Mouse (Mus musculus): ENCODE measurements around the gene Muc20. TPM values are rescaled to one million over a fixed set of nuclear protein-coding genes. Genes with fewer than 3 reads are reported as not detected.

Gene Muc20
- total RNA-seq (2017), result 0.19 TPM in 1 of 3 replicates, not detected in the others

GRCm38 (mm10) chr16:32797426-32797689, at the start of gene Muc20:
Muc20 (minus strand) TSS chr16:32797435.
- no peak for ATAC-seq (replicated peaks; ENCODE audit: insufficient number of reproducible peaks, low FRiP score, low TSS enrichment, poor library complexity, severe bottlenecking)

- ATAC-seq (replicated peaks; ENCODE audit: insufficient number of reproducible peaks, low FRiP score, low TSS enrichment, poor library complexity, severe bottlenecking), result no peak
These were observed 34.3 kb upstream of the Muc20 start for GRCm38 (mm10) chr16:32831501-32831900.

- ATAC-seq (replicated peaks; ENCODE audit: insufficient number of reproducible peaks, low FRiP score, low TSS enrichment, poor library complexity, severe bottlenecking), result no peak
These were observed 31.9 kb upstream of the Muc20 start for GRCm38 (mm10) chr16:32829104-32829503.

- no peak for ATAC-seq (replicated peaks; ENCODE audit: insufficient number of reproducible peaks, low FRiP score, low TSS enrichment, poor library complexity, severe bottlenecking)
These were observed 29.3 kb upstream of the Muc20 start for GRCm38 (mm10) chr16:32826521-32826920.

GRCm38 (mm10) chr16:32825380-32825779, 28.1 kb upstream of the Muc20 start:
- no peak for ATAC-seq (replicated peaks; ENCODE audit: insufficient number of reproducible peaks, low FRiP score, low TSS enrichment, poor library complexity, severe bottlenecking)

- ATAC-seq (replicated peaks; ENCODE audit: insufficient number of reproducible peaks, low FRiP score, low TSS enrichment, poor library complexity, severe bottlenecking), result no peak
These were observed 26.8 kb upstream of the Muc20 start for GRCm38 (mm10) chr16:32824061-32824460.

GRCm38 (mm10) chr16:32823487-32823886, 26.3 kb upstream of the Muc20 start:
- no peak for ATAC-seq (replicated peaks; ENCODE audit: insufficient number of reproducible peaks, low FRiP score, low TSS enrichment, poor library complexity, severe bottlenecking)

- ATAC-seq (replicated peaks; ENCODE audit: insufficient number of reproducible peaks, low FRiP score, low TSS enrichment, poor library complexity, severe bottlenecking), result no peak
These were observed 25.6 kb upstream of the Muc20 start for GRCm38 (mm10) chr16:32822881-32823280.

- ATAC-seq (replicated peaks; ENCODE audit: insufficient number of reproducible peaks, low FRiP score, low TSS enrichment, poor library complexity, severe bottlenecking), result no peak
These were observed 25.2 kb upstream of the Muc20 start for GRCm38 (mm10) chr16:32822450-32822827.

- ATAC-seq (replicated peaks; ENCODE audit: insufficient number of reproducible peaks, low FRiP score, low TSS enrichment, poor library complexity, severe bottlenecking), result no peak
These were observed 24.7 kb upstream of the Muc20 start for GRCm38 (mm10) chr16:32821772-32822449.

GRCm38 (mm10) chr16:32818441-32818840, 21.2 kb upstream of the Muc20 start:
- ATAC-seq (replicated peaks; ENCODE audit: insufficient number of reproducible peaks, low FRiP score, low TSS enrichment, poor library complexity, severe bottlenecking), result no peak

GRCm38 (mm10) chr16:32818036-32818435, 20.8 kb upstream of the Muc20 start:
- ATAC-seq (replicated peaks; ENCODE audit: insufficient number of reproducible peaks, low FRiP score, low TSS enrichment, poor library complexity, severe bottlenecking), result no peak

GRCm38 (mm10) chr16:32815160-32815605, 17.9 kb upstream of the Muc20 start:
- no peak for ATAC-seq (replicated peaks; ENCODE audit: insufficient number of reproducible peaks, low FRiP score, low TSS enrichment, poor library complexity, severe bottlenecking)

- peak; percentile 41; the same call in 1 of the 2 replicates for ATAC-seq (replicated peaks; ENCODE audit: insufficient number of reproducible peaks, low FRiP score, low TSS enrichment, poor library complexity, severe bottlenecking)
These were observed 17.3 kb upstream of the Muc20 start for GRCm38 (mm10) chr16:32814539-32814938.

GRCm38 (mm10) chr16:32813771-32814170, 16.5 kb upstream of the Muc20 start:
- no peak for ATAC-seq (replicated peaks; ENCODE audit: insufficient number of reproducible peaks, low FRiP score, low TSS enrichment, poor library complexity, severe bottlenecking)

- no peak for ATAC-seq (replicated peaks; ENCODE audit: insufficient number of reproducible peaks, low FRiP score, low TSS enrichment, poor library complexity, severe bottlenecking)
These were observed 16.1 kb upstream of the Muc20 start for GRCm38 (mm10) chr16:32813362-32813761.

- ATAC-seq (replicated peaks; ENCODE audit: insufficient number of reproducible peaks, low FRiP score, low TSS enrichment, poor library complexity, severe bottlenecking), result peak; percentile 82
These were observed 15.7 kb upstream of the Muc20 start for GRCm38 (mm10) chr16:32812888-32813361.

GRCm38 (mm10) chr16:32810321-32810720, 13.1 kb upstream of the Muc20 start, which contains the start of gene Smbd1:
Smbd1 (minus strand) TSS chr16:32810477.
- ATAC-seq (replicated peaks; ENCODE audit: insufficient number of reproducible peaks, low FRiP score, low TSS enrichment, poor library complexity, severe bottlenecking), result no peak

- ATAC-seq (replicated peaks; ENCODE audit: insufficient number of reproducible peaks, low FRiP score, low TSS enrichment, poor library complexity, severe bottlenecking), result no peak
These were observed 10.4 kb upstream of the Muc20 start for GRCm38 (mm10) chr16:32807408-32808185.

GRCm38 (mm10) chr16:32805151-32805550, 7.9 kb upstream of the Muc20 start:
- no peak for ATAC-seq (replicated peaks; ENCODE audit: insufficient number of reproducible peaks, low FRiP score, low TSS enrichment, poor library complexity, severe bottlenecking)

Measured in monocyte, adult 5-6 weeks (primary cell).